Mouse (Mus musculus): ENCODE data around the gene Spats2. TPM values are rescaled to one million over a fixed set of nuclear protein-coding genes. Genes with fewer than 3 reads are reported as not detected.
"Not testable (repeated sequence)": the region's sequence is repeated elsewhere in the genome, so short reads cannot be mapped to it uniquely, and the experiment has no call there.

The Spats2 gene
- total and polyA plus RNA-seq, 2 experiments from 2014 or later = 24.4 to 29.6 TPM

DNA sequence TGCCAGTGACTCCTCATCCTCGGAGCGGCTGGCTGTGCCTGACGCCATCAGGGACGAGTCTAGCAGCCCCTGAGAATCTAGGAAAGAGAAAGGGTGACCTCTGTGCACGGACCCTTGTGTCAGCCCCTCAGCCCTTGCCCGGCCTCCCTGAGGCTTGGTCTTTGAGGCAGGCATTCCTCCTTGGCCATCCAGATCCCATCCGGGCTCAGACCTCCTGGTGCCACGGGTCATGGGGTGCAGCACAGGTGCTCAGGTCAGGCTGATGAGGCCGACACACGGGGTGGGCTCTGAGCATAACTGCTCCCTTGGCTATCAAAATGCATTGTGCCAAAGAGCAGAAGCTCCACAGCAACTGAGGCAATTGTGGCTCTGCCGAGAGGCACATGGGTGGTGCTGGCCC is 124.2 kb downstream of the Spats2 start:
- DNase-seq (no peak), ATAC-seq (no peak)
- Histone ChIP-seq H3K4me1 (ENCODE audit: insufficient read depth) (peaks cover 9% of the 10 kb centered on the region), H3K9me3 (ENCODE audit: low read length) (no peaks in the 10 kb centered on the region), H3K9ac (no peak overlapping the region), H3K36me3 (ENCODE audit: insufficient read depth) (peaks cover 40% of the 10 kb centered on the region), H3K4me2 (ENCODE audit: low read depth) (no peak overlapping the region), H3K4me3 (ENCODE audit: low read depth, low read length) (no peak overlapping the region), H3K27ac (ENCODE audit: low read depth, low read length) (no peak overlapping the region), H3K27me3 (ENCODE audit: insufficient read depth, low read length) (no peaks in the 10 kb centered on the region)
- TF ChIP-seq CTCF (IDR thresholded peaks at IDR 0.05; ENCODE audit: low read depth) = no peak
- 94% methylated on average over 11 of the region's 11 CpGs for WGBS

DNA sequence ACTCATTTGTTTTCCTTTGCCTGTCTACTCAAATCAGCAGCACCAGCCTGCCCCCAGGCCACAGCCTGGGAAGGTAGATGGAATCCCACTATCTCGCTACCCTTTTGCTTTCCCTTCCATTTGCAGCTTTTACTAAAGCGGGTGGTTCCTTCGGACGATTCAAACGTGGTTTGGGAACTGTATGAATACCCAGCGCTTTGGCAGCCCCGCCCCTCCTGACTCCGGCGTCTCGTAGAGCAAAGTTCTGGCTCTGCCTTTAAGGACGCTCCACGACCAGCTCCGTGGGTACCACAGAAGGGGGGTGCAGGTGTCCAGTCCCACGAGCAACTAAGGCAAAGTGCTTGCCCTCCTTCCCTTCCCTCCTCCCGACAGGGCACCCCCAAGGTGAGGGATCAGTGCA is 125.4 kb downstream of the Spats2 start:
- WGBS = under 1% methylated on average over 14 of the region's 15 CpGs
- not testable (repeated sequence) for ATAC-seq; DNase-seq; H3K27ac ChIP-seq (ENCODE audit: low read depth, low read length); H3K27me3 ChIP-seq (ENCODE audit: insufficient read depth, low read length); H3K4me1 ChIP-seq (ENCODE audit: insufficient read depth); H3K9me3 ChIP-seq (ENCODE audit: low read length)
- peaks cover 29% of the 10 kb centered on the region for H3K36me3 ChIP-seq (ENCODE audit: insufficient read depth)
- H3K4me2 ChIP-seq (ENCODE audit: low read depth) = peak overlapping the region; percentile 69
- peak overlapping the region; percentile 68 for H3K4me3 ChIP-seq (ENCODE audit: low read depth, low read length)
- peak overlapping the region; percentile 76 for H3K9ac ChIP-seq

DNA sequence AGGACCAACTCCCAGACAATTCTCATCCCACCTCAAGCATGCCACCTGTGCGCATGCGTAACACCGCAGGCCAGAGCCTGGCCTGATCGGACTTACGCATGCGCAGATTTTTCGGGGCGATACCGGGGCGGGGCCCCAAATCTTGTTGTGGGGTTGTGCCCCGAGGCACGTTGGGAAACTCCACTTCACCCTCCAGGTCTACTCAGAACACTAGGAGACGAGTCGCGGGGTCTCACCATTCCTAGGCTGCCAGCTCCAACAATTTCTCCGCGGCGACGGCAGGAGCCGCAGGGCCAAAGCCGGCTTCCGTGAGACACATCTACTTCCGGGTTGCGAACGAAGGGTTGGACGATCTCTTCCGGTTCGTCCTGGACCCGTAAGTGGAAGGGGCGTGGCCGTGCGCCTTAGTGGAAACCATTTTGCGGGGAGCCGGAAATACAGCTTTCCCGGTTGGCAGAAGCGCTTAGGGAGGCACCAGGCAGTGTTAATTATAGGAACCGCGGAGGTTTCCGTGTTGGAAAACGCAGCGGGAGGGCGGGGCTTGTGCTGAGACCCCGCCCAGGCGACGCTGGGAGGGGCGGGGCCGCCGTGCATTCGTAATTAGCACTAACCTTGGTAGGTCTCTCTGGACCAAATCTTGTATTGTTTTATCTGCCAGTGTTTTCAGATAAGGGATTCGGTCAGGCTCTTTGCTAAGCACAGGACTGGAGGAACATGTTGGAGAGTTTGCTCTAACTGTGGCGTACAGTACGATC is 126.1 kb downstream of the Spats2 start, which contains the start of gene Mcrs1:
TSS of gene Mcrs1 (minus strand) at position 336 of the 755 bp plus-strand sequence.
- peak; percentile 37 for TF ChIP-seq CTCF (IDR thresholded peaks at IDR 0.05; ENCODE audit: low read depth)
- Histone ChIP-seq H3K4me1 (ENCODE audit: insufficient read depth) (peaks cover 9% of the 10 kb centered on the region), H3K27me3 (ENCODE audit: insufficient read depth, low read length) (no peaks in the 10 kb centered on the region), H3K27ac (ENCODE audit: low read depth, low read length) (peak within 1 kb of the TSS; percentile 95), H3K9me3 (ENCODE audit: low read length) (no peaks in the 10 kb centered on the region), H3K4me2 (ENCODE audit: low read depth) (peak within 1 kb of the TSS; percentile 78), H3K9ac (peak within 1 kb of the TSS; percentile 76), H3K4me3 (ENCODE audit: low read depth, low read length) (peak within 1 kb of the TSS; percentile 68), H3K36me3 (ENCODE audit: insufficient read depth) (peaks cover 22% of the 10 kb centered on the region)
- peak; percentile 97 for ATAC-seq
- DNase-seq = peak; percentile 100
- under 1% methylated on average over 52 of the region's 52 CpGs for WGBS

DNA sequence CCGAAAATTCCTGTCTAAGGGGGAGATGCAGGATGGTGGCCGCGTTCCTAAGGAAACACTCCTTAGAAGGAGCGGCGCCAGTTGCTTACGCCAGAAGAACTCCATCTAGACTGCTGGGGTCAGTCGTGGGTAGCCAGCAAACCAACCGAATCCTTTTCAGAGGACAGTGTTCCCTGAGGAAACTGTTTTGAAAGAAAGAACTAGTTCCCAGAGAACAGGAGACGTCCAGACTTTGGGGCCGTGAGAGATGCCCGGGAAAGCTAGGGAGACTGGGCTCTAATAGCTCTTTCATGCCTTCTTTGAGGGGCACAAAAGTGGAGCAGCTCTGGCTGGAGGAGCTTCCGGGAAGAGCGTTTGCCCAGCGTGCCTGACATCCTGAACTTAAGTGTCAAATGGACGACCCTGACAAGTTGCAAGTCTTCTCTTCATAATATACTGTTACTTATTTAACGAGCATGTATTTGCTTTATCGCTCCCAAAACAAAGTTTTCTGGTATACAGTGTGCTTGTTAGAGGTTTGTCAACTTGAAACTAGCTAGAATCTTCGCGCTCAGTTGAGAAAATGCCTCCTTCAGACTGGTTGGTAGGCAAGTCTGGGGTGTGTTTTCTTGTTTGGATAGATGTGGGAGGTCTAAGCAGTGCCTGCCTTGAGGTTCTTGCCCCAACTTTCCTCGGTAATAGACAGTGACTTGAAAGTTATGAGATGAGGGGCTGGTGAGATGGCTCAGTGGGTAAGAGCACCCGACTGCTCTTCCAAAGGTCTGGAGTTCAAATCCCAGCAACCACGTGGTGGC is 126.9 kb downstream of the Spats2 start:
- ATAC-seq = peak; percentile 57
- Histone ChIP-seq H3K27me3 (ENCODE audit: insufficient read depth, low read length) (no peaks in the 10 kb centered on the region), H3K4me2 (ENCODE audit: low read depth) (peak overlapping the region; percentile 78), H3K4me1 (ENCODE audit: insufficient read depth) (peaks cover 9% of the 10 kb centered on the region), H3K27ac (ENCODE audit: low read depth, low read length) (peak overlapping the region; percentile 95), H3K9me3 (ENCODE audit: low read length) (no peaks in the 10 kb centered on the region), H3K36me3 (ENCODE audit: insufficient read depth) (peaks cover 14% of the 10 kb centered on the region), H3K9ac (peak overlapping the region; percentile 76), H3K4me3 (ENCODE audit: low read depth, low read length) (peak overlapping the region; percentile 68)
- WGBS = 4% methylated on average over 22 of the region's 22 CpGs
- peak; percentile 32; the same call in 1 of the 2 replicates for TF ChIP-seq CTCF (IDR thresholded peaks at IDR 0.05; ENCODE audit: low read depth)
- DNase-seq = no peak

DNA sequence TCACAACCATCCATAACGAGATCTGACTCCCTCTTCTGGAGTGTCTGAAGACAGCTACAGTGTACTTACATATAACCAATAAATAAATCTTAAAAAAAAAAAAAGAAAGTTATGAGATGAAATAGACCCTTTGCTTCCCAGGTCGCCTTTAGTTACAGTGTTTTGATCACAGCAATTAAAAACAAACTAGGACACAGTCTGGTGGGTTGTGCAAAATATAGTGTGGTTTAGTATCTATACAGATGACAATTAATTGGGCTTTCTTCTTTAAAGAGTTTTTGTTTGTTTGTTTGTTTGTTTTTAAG is 127.4 kb downstream of the Spats2 start:
- WGBS = 44% methylated on average over 2 of the region's 2 CpGs
- DNase-seq; H3K4me1 ChIP-seq (ENCODE audit: insufficient read depth); H3K27me3 ChIP-seq (ENCODE audit: insufficient read depth, low read length); ATAC-seq; H3K4me3 ChIP-seq (ENCODE audit: low read depth, low read length); H3K9ac ChIP-seq; H3K9me3 ChIP-seq (ENCODE audit: low read length); H3K36me3 ChIP-seq (ENCODE audit: insufficient read depth); H3K27ac ChIP-seq (ENCODE audit: low read depth, low read length): not testable (repeated sequence)
- H3K4me2 ChIP-seq (ENCODE audit: low read depth) = peak overlapping the region; percentile 78; the same call in 1 of the 2 replicates

DNA sequence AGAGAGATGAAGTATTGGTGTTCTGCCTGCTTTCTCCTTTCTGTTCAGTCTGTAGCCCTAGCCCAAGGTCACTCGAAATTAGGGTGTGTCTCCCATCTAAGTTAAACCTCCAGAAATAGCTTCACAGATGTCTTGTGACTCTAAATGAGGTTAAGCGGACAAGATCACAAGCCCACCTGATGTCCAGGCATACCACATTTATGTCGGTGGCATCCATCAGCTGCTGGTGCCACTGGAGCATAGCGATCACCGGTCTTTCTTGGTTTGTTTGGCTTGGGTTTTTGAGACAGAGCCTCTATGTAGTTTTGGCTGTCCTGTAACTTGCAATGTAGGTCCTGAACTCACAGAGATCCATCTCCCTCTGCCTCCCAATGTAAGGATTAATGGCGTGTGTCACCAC is 128.1 kb downstream of the Spats2 start:
- 97% methylated on average over 6 of the region's 6 CpGs for WGBS
- no peaks in the 10 kb centered on the region for H3K9me3 ChIP-seq (ENCODE audit: low read length)
- DNase-seq = no peak
- H3K27ac ChIP-seq (ENCODE audit: low read depth, low read length) = no peak overlapping the region
- peaks cover 9% of the 10 kb centered on the region for H3K4me1 ChIP-seq (ENCODE audit: insufficient read depth)
- H3K36me3 ChIP-seq (ENCODE audit: insufficient read depth) = peaks cover 3% of the 10 kb centered on the region; the same call in 1 of the 2 replicates
- ATAC-seq = no peak
- H3K4me3 ChIP-seq (ENCODE audit: low read depth, low read length) = no peak overlapping the region
- TF ChIP-seq CTCF (IDR thresholded peaks at IDR 0.05; ENCODE audit: low read depth) = no peak
- H3K27me3 ChIP-seq (ENCODE audit: insufficient read depth, low read length) = no peaks in the 10 kb centered on the region
- no peak overlapping the region for H3K9ac ChIP-seq
- H3K4me2 ChIP-seq (ENCODE audit: low read depth) = no peak overlapping the region

DNA sequence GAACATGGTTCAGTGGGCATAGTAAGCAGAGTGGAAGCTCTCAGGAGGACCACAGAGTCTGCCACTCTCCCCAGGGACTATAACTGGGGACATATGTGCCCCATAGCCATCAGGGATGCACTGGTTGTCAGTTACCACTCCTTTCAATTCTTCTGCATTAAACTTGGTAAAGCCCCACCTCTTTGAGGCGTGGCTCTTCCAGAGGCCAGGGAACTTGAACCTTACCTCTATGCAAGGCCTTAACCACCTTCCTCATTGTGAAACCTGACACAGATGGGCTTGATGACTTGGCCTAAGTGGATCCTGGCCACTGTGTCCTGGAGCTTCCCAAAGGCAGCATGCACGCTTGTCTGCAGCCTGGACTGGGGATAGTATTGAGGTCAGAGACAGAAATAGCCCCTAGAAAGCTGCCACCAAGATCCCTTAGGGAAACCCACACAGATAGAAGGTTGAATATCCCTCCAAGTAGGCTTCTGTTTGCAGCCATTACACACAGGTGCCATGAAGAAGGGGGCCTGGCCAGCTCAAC is 128.8 kb downstream of the Spats2 start:
- no peak for TF ChIP-seq CTCF (IDR thresholded peaks at IDR 0.05; ENCODE audit: low read depth)
- H3K36me3 ChIP-seq (ENCODE audit: insufficient read depth) = no peaks in the 10 kb centered on the region
- H3K27ac ChIP-seq (ENCODE audit: low read depth, low read length) = no peak overlapping the region
- no peaks in the 10 kb centered on the region for H3K27me3 ChIP-seq (ENCODE audit: insufficient read depth, low read length)
- H3K9me3 ChIP-seq (ENCODE audit: low read length) = no peaks in the 10 kb centered on the region
- peaks cover 9% of the 10 kb centered on the region for H3K4me1 ChIP-seq (ENCODE audit: insufficient read depth)
- WGBS = 90% methylated on average over 2 of the region's 2 CpGs
- no peak overlapping the region for H3K9ac ChIP-seq
- no peak overlapping the region for H3K4me3 ChIP-seq (ENCODE audit: low read depth, low read length)
- no peak overlapping the region for H3K4me2 ChIP-seq (ENCODE audit: low read depth)
- no peak for DNase-seq
- ATAC-seq = no peak
